Mouse (Mus musculus) testis, adult 2 months (tissue): ENCODE measurements at regions not wholly inside any gene's neighbourhood (a gene's known extent, or its start where the extent isn't known, plus 50 kb on each side); places are given as distances from the start of the nearest gene placed in this dataset.

Source experiments
- H3K27ac ChIP-seq: fragments of 200-500 bp; 2 replicates; pipeline ENCODE4 v1.5.1; 2012; ENCODE audit warnings: low read depth, low read length; ENCODE audit not compliant: control insufficient read depth, insufficient read depth
- H3K27me3 ChIP-seq: fragments of 200-500 bp; 2 replicates; pipeline ENCODE4 v1.6.1; 2012; ENCODE audit warnings: mild to moderate bottlenecking, low read length, moderate library complexity; ENCODE audit not compliant: control insufficient read depth, insufficient read depth
- H3K36me3 ChIP-seq: fragments of 200-500 bp; 2 replicates; pipeline ENCODE4 v1.6.1; 2012; ENCODE audit warnings: mild to moderate bottlenecking, low read length; ENCODE audit not compliant: control insufficient read depth, insufficient read depth
- H3K4me1 ChIP-seq: fragments of 200-500 bp; 2 replicates; pipeline ENCODE4 v1.6.1; 2012; ENCODE audit warnings: low read length; ENCODE audit not compliant: control insufficient read depth, insufficient read depth
- H3K4me3 ChIP-seq: fragments of 200-500 bp; 2 replicates; pipeline ENCODE4 v1.5.1; 2012; ENCODE audit warnings: low read depth, mild to moderate bottlenecking, low read length, moderate library complexity, mixed read lengths; ENCODE audit not compliant: control insufficient read depth
- CTCF ChIP-seq: fragments of 200-500 bp; IDR thresholded peaks from 2 replicates; pipeline ENCODE4 v1.5.1; 2012; ENCODE audit warnings: low read depth, mild to moderate bottlenecking, inconsistent platforms, low read length, moderate library complexity; ENCODE audit not compliant: control insufficient read depth, insufficient read depth, insufficient replicate concordance
- POLR2A ChIP-seq: fragments of 200-500 bp; IDR thresholded peaks from 2 replicates; pipeline ENCODE4 v1.6.1; 2012; ENCODE audit warnings: low read depth, mild to moderate bottlenecking, inconsistent platforms, low read length, moderate library complexity; ENCODE audit not compliant: control insufficient read depth

DNA sequence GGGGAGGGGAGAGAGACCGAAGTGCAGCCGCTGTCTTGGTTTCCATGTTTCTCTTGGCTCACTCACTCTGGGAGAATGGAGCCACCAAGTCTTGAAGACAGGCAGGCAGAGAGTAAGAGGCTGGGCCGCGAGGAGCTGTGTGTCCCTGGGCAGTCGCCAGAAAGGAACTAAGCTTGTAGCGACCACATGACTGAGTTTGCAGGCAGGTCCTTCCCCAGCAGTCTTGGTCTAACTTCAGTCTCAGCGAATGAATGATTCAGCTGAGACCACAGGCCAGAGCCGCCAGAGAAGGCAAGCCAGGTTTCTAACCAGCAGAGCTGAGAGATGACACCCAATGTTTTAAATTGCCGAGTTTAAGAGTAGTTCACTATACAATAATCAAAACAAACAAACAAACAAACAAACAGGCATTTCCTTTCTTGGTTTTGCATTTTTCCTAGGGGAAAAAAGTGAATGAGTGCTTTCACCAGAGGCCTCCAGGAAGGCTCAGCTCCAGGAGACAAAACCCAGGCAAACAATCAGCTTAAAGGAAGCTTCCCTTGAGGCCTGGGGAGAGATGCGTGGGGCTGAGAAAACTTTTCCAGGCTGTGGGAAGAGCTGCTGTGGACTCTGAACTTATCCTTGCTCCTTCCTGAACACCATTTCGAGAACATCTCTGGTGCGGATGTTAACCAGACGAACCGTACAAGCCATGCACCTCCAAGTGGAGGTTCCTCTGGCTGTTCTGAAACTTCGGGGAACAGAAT is 82.1 kb downstream of the Vcpkmt start:
- Histone ChIP-seq H3K36me3 (no peaks in the 10 kb centered on the region), H3K27me3 (no peaks in the 10 kb centered on the region), H3K4me1 (no peaks in the 10 kb centered on the region), H3K27ac (no peak overlapping the region), H3K4me3 (no peak overlapping the region)
- TF ChIP-seq POLR2A (no peak), CTCF (no peak)

- Histone ChIP-seq H3K4me3 (no peak overlapping the region), H3K4me1 (no peaks in the 10 kb centered on the region), H3K27me3 (no peaks in the 10 kb centered on the region), H3K36me3 (no peaks in the 10 kb centered on the region), H3K27ac (no peak overlapping the region)
- TF ChIP-seq POLR2A (no peak), CTCF (no peak)
Measured at GRCm38 (mm10) chr12:69497121-69497520, 85.7 kb downstream of the Vcpkmt start.

DNA sequence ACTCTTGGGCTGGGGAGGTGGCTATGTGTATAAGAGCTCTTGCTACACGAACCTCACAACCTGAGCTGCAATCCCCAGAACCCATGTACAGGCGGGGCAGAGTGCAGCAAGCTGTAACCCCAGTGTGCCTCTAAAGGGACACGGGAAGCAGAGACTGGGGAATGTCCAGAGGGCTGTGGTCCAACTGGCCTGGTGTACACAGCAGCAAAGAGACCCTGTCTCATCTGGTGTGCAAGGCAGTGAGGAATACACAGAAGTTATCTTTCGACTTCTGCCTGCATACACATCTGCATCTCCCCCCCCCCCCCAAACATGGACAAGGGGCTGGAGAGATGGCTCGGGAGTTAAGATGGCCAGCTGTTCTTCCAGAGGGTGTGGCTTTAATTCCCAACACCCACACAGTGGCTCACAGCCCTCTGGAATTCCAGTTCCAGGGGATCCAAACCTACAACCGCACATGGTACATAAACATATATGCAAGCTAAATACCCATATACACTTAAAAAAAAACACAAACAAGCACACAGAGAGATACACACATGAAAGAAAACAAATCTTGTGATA is 86.4 kb downstream of the Vcpkmt start:
- Histone ChIP-seq H3K27me3 (no peaks in the 10 kb centered on the region), H3K27ac (no peak overlapping the region), H3K36me3 (no peaks in the 10 kb centered on the region), H3K4me1 (no peaks in the 10 kb centered on the region), H3K4me3 (no peak overlapping the region)
- TF ChIP-seq CTCF, result no peak

DNA sequence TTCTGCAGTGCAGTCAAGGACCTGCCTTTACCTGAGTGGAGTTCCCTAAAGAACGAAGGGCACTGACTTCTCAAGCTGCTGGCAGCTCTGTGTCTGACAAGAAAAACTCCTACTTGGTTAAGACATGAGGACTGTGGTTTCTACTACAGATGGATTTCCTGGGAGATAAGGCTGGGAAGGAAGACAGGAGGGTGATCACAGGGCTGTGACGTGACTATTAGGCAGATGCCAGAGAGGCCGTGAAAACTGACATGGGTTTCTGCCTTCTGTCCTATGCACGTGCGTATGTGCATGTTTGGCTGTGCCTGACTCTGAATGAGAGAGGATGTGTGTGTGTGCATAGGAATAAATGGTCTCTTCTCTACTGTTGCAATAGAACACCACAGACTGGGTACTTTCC is 87.1 kb downstream of the Vcpkmt start:
- TF ChIP-seq CTCF (no peak), POLR2A (no peak)
- no peaks in the 10 kb centered on the region for H3K27me3 ChIP-seq
- H3K27ac ChIP-seq, result no peak overlapping the region

GRCm38 (mm10) chr12:69494648-69495047 is 88.2 kb downstream of the Vcpkmt start:
- Histone ChIP-seq H3K27me3 (no peaks in the 10 kb centered on the region), H3K4me3 (no peak overlapping the region), H3K27ac (no peak overlapping the region), H3K4me1 (no peaks in the 10 kb centered on the region), H3K36me3 (no peaks in the 10 kb centered on the region)
- TF ChIP-seq POLR2A (no peak), CTCF (no peak)

More for the DNA sequence above, 87.1 kb downstream of the Vcpkmt start:
- Histone ChIP-seq H3K4me1 (no peaks in the 10 kb centered on the region), H3K36me3 (no peaks in the 10 kb centered on the region), H3K4me3 (no peak overlapping the region)

DNA sequence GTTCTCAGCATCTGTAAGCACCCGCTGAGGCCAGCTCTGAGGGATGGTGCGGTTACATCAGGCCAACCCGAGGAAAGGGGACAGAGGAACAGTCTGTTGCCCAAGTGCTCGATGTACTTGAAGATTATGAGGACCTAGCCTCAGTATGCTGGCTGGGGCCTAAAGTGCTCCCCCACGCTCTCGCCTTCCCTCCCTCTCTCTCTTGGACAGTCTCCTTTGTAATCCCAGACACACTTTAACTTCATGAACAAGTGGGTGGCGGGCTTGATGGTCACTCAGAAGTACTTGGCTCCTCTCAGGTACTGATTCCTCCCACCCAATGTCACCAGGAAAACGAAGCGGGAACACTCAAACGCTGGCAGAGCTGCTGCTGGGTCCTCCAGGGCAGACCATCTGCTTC is 93.1 kb downstream of the Vcpkmt start:
- Histone ChIP-seq H3K4me1 (peaks cover 4% of the 10 kb centered on the region; the same call in 1 of the 2 replicates), H3K27ac (no peak overlapping the region)

GRCm38 (mm10) chr12:69486903-69487302 is 95.9 kb downstream of the Vcpkmt start:
- H3K27me3 ChIP-seq, result no peaks in the 10 kb centered on the region
- no peak overlapping the region for H3K27ac ChIP-seq
- no peaks in the 10 kb centered on the region for H3K36me3 ChIP-seq
- no peak for TF ChIP-seq CTCF
- TF ChIP-seq POLR2A, result no peak
- no peak overlapping the region for H3K4me3 ChIP-seq
- peaks cover 4% of the 10 kb centered on the region; the same call in 1 of the 2 replicates for H3K4me1 ChIP-seq

More for the DNA sequence above, 93.1 kb downstream of the Vcpkmt start:
- H3K4me3 ChIP-seq, result no peak overlapping the region
- no peaks in the 10 kb centered on the region for H3K36me3 ChIP-seq
- TF ChIP-seq CTCF, result no peak
- no peak for TF ChIP-seq POLR2A
- no peaks in the 10 kb centered on the region for H3K27me3 ChIP-seq
